ENCODE assay signal across 10 mouse cellular contexts in genomic region chr13:73475058-73475980, GRCm38 (mm10). TPM values are rescaled to one million over a fixed set of nuclear protein-coding genes. Genes with fewer than 3 reads are reported as not detected.
DNase-seq lines count a peak whose midpoint lies in the region; ATAC-seq and TF ChIP-seq lines count a peak whose summit lies in the region.
"Had no signal": no experiment of that assay in that cellular context is flagged by ENCODE, and none has a peak within 500 bp of the region (broad histone marks: within the 10 kb centered on the region; RNA-seq: fewer than 3 reads in every experiment).

No protein-coding gene starts in this region.

- TF ChIP-seq EP300 in liver, embryonic 14.5 days (IDR thresholded peaks at IDR 0.05; ENCODE audit: low read depth) = peak; percentile 97

- intact Hi-C loops in left cerebral cortex, postnatal 14 days (cut with DNase I) = no loop called here

- H3K9me3 ChIP-seq in forebrain, embryonic 11.5 days (ENCODE audit: control insufficient read depth, low read length) = no peaks in the 10 kb centered on the region
- no peaks in the 10 kb centered on the region for H3K9me3 ChIP-seq in forebrain, embryonic 13.5 days (replicated peaks)
- H3K9me3 ChIP-seq in liver, embryonic 14.5 days (ENCODE audit: control insufficient read depth, low read length) = no peaks in the 10 kb centered on the region
- H3K9me3 ChIP-seq: heart, embryonic 15.5 days had no signal

- no peaks in the 10 kb centered on the region for H3K27me3 ChIP-seq in forebrain, embryonic 11.5 days (ENCODE audit: control insufficient read depth, insufficient read depth, low read length)
- H3K27me3 ChIP-seq in forebrain, embryonic 13.5 days = no peaks in the 10 kb centered on the region
- H3K27me3 ChIP-seq in spleen, adult 2 months (ENCODE audit: control insufficient read depth, insufficient read depth, low read length) = no peaks in the 10 kb centered on the region
- no peaks in the 10 kb centered on the region for H3K27me3 ChIP-seq in liver, embryonic 14.5 days (ENCODE audit: control insufficient read depth, insufficient read depth, low read length)
- H3K27me3 ChIP-seq: heart, embryonic 15.5 days had no signal

- no peak for TF ChIP-seq POLR2A in spleen, adult 2 months (IDR thresholded peaks at IDR 0.05; ENCODE audit: low read depth, low read length)

- ATAC-seq in forebrain, embryonic 11.5 days (replicated peaks; ENCODE audit: low FRiP score) = peak; percentile 53; the same call in 1 of the 2 replicates
- ATAC-seq in forebrain, embryonic 13.5 days = no peak
- peak; percentile 95 for ATAC-seq in liver, embryonic 14.5 days (ENCODE audit: insufficient read depth)
- ATAC-seq: midbrain, embryonic 16.5 days had no signal

- no peak overlapping the region for H3K9ac ChIP-seq in forebrain, embryonic 11.5 days (ENCODE audit: low read length)
- H3K9ac ChIP-seq in forebrain, embryonic 13.5 days = no peak overlapping the region
- peak overlapping the region; percentile 85 for H3K9ac ChIP-seq in liver, embryonic 14.5 days (replicated peaks)
- H3K9ac ChIP-seq: heart, embryonic 15.5 days had no signal

- no peak overlapping the region for H3K4me2 ChIP-seq in forebrain, embryonic 11.5 days (ENCODE audit: low read depth, low read length, severe bottlenecking)
- no peak overlapping the region for H3K4me2 ChIP-seq in forebrain, embryonic 13.5 days
- H3K4me2 ChIP-seq in liver, embryonic 14.5 days (ENCODE audit: low read depth) = peak overlapping the region; percentile 97
- H3K4me2 ChIP-seq: heart, embryonic 15.5 days had no signal

- 90% methylated on average over 12 of the region's 12 CpGs for WGBS in forebrain, embryonic 11.5 days
- WGBS in forebrain, embryonic 13.5 days = 95% methylated on average over 12 of the region's 12 CpGs
- 86% methylated on average over 12 of the region's 12 CpGs for WGBS in spleen, adult 2 months
- WGBS in liver, embryonic 14.5 days (ENCODE audit: insufficient replicate concordance) = 21% methylated on average over 12 of the region's 12 CpGs

- no peak for TF ChIP-seq CTCF in spleen, adult 2 months (IDR thresholded peaks at IDR 0.05; ENCODE audit: extremely low read depth, insufficient read depth, insufficient read length, insufficient replicate concordance)
- TF ChIP-seq CTCF in liver, embryonic 14.5 days (IDR thresholded peaks at IDR 0.05; ENCODE audit: low read depth) = no peak

- H3K4me3 ChIP-seq in forebrain, embryonic 11.5 days (ENCODE audit: low read depth, low read length) = no peak overlapping the region
- H3K4me3 ChIP-seq in forebrain, embryonic 13.5 days = no peak overlapping the region
- H3K4me3 ChIP-seq in spleen, adult 2 months (ENCODE audit: extremely low read depth, insufficient read depth, insufficient read length) = no peak overlapping the region
- H3K4me3 ChIP-seq in liver, embryonic 14.5 days (ENCODE audit: insufficient read depth in 1 of 2, low read depth in 2 of 2, low read length in 2 of 2) = peak overlapping the region; percentile 41 to 47
- H3K4me3 ChIP-seq: heart, embryonic 15.5 days had no signal

- no peaks in the 10 kb centered on the region; the same call in 1 of the 2 replicates for H3K4me1 ChIP-seq in forebrain, embryonic 11.5 days (replicated peaks; ENCODE audit: control insufficient read depth, insufficient read depth, low read length)
- H3K4me1 ChIP-seq in forebrain, embryonic 13.5 days = peaks cover 14% of the 10 kb centered on the region; the same call in 1 of the 2 replicates
- peaks cover 8% of the 10 kb centered on the region; the same call in 1 of the 2 replicates for H3K4me1 ChIP-seq in spleen, adult 2 months (ENCODE audit: control insufficient read depth, insufficient read depth, insufficient read length)
- H3K4me1 ChIP-seq in liver, embryonic 14.5 days (replicated peaks; ENCODE audit: control insufficient read depth in 2 of 2, insufficient read depth in 2 of 2, low read length in 1 of 2) = peaks cover 87 to 99% of the 10 kb centered on the region in 2 experiments

- DNase-seq in forebrain, embryonic 11.5 days (ENCODE audit: low spot score) = no peak
- DNase-seq in spleen, adult 2 months (ENCODE audit: low read depth in 1 of 2, low spot score in 2 of 2) = no peak
- no peak for DNase-seq in spleen, adult 18-20 months
- DNase-seq in liver, embryonic 14.5 days (ENCODE audit: low read depth in 3 of 3, low spot score in 3 of 3) = peak; percentile 91 to 94 (median 92)
- DNase-seq in left cerebral cortex, postnatal 14 days (ENCODE audit: low spot score in 2 of 2) = no peak
- DNase-seq in adrenal gland, postnatal 4 days (ENCODE audit: low spot score in 2 of 2) = no peak
- DNase-seq in gastrocnemius, postnatal 10 days = no peak

- H3K36me3 ChIP-seq in forebrain, embryonic 11.5 days (ENCODE audit: control insufficient read depth, insufficient read depth, low read length) = no peaks in the 10 kb centered on the region
- H3K36me3 ChIP-seq in forebrain, embryonic 13.5 days (ENCODE audit: poor library complexity, severe bottlenecking) = no peaks in the 10 kb centered on the region; the same call in 1 of the 2 replicates
- H3K36me3 ChIP-seq in spleen, adult 2 months (ENCODE audit: control insufficient read depth, insufficient read depth, low read length) = no peaks in the 10 kb centered on the region
- H3K36me3 ChIP-seq in liver, embryonic 14.5 days (replicated peaks; ENCODE audit: control insufficient read depth, insufficient read depth, low read depth) = peaks cover 58% of the 10 kb centered on the region
- H3K36me3 ChIP-seq: heart, embryonic 15.5 days had no signal

- 0 out of 2 replicates have a peak overlapping the region, but pooled peaks have one; percentile 31 for H3K27ac ChIP-seq in forebrain, embryonic 11.5 days (ENCODE audit: low read depth, low read length)
- H3K27ac ChIP-seq in forebrain, embryonic 13.5 days = no peak overlapping the region; the same call in 1 of the 2 replicates
- peak overlapping the region; percentile 47; the same call in 1 of the 2 replicates for H3K27ac ChIP-seq in spleen, adult 2 months (ENCODE audit: insufficient read depth, low read length)
- H3K27ac ChIP-seq in liver, embryonic 14.5 days = peak overlapping the region; percentile 100
- H3K27ac ChIP-seq: heart, embryonic 15.5 days had no signal

RNA-seq across cellular contexts. Expression of gene Lpcat1, which starts 8.3 kb away (rescaled TPM):
- 64.3 and 68.0 TPM in 2 replicates for polyA plus RNA-seq in forebrain, embryonic 11.5 days (2014; fragmentation: Nextera tagmentation; extraction: Ambion mirVana)
- 48.5 and 52.3 TPM in 2 replicates for polyA plus RNA-seq in forebrain, embryonic 13.5 days (2015; fragmentation: Nextera tagmentation; extraction: Ambion mirVana)
- 64.9 and 81.3 TPM in 2 replicates for polyA plus RNA-seq in spleen, adult 2 months (2012; rRNA removed)
- polyA plus RNA-seq in liver, embryonic 14.5 days (2012; rRNA removed) = 49.5 and 61.0 TPM in 2 replicates
- polyA plus RNA-seq in liver, embryonic 14.5 days (2014; fragmentation: Nextera tagmentation; extraction: Ambion mirVana) = 63.7 and 72.5 TPM in 2 replicates
- 10 to 100 TPM; 48.8 to 53.3 TPM for total RNA-seq in left cerebral cortex, postnatal 14 days (2021)
- 10 to 100 TPM; 34.8 to 35.5 TPM for total RNA-seq in adrenal gland, postnatal 4 days (2021)
- total RNA-seq in gastrocnemius, postnatal 10 days (2021) = 10 to 100 TPM; 10.1 to 14.8 TPM

Comparison
In these comparisons a context has a peak if more than half of its experiments do, and no peak if none do; other contexts are left out.
1. DNase-seq: peak in liver, embryonic 14.5 days (3 of 3); none in forebrain, embryonic 11.5 days (single experiment), spleen, adult 2 months (0 of 2), spleen, adult 18-20 months (0 of 2), left cerebral cortex, postnatal 14 days (0 of 2), adrenal gland, postnatal 4 days (0 of 2) and gastrocnemius, postnatal 10 days (single experiment).
2. H3K4me3 ChIP-seq: peak in liver, embryonic 14.5 days (2 of 2); none in forebrain, embryonic 11.5 days (single experiment), forebrain, embryonic 13.5 days (single experiment) and spleen, adult 2 months (single experiment).